Mouse (Mus musculus): ENCODE results near the gene Fam207a. TPM values are rescaled to one million over a fixed set of nuclear protein-coding genes. Genes with fewer than 3 reads are reported as not detected.

Gene Fam207a
- total RNA-seq, 2 experiments from 2014 or later: 7.9 to 10.0 TPM

Other genes starting within 250 kb of the Fam207a start
- 10 to 100 TPM in 1 of 2 experiments, 1 to 10 TPM in 1; 6.3 to 12.5 TPM for gene Adarb1, start 97.5 kb downstream of the Fam207a start, total RNA-seq (2021)
- gene Itgb2, start 14.5 kb upstream of the Fam207a start, total RNA-seq (2021): 1 to 10 TPM; 1.8 to 2.1 TPM
- gene Pttg1ip, start 65.9 kb upstream of the Fam207a start, total RNA-seq (2021): 10 to 100 TPM; 47.4 to 51.8 TPM
- 10 to 100 TPM; 41.9 to 46.5 TPM for gene Sumo3, start 90.3 kb upstream of the Fam207a start, total RNA-seq (2021)
- 10 to 100 TPM in 1 of 2 experiments, 1 to 10 TPM in 1; 5.8 to 10.3 TPM for gene Gm49325, start 90.4 kb upstream of the Fam207a start, total RNA-seq (2021)
- 10 to 100 TPM; 79.8 to 84.4 TPM for gene Ube2g2, start 106.5 kb upstream of the Fam207a start, total RNA-seq (2021)
- gene Tspear, start 170.8 kb upstream of the Fam207a start, total RNA-seq (2021): not detected
- not detected for gene Gm19402, start 175.0 kb upstream of the Fam207a start, total RNA-seq (2021)
- not detected for gene Gm9508, start 181.4 kb upstream of the Fam207a start, total RNA-seq (2021)
- not detected for gene Gm10272, start 190.8 kb upstream of the Fam207a start, total RNA-seq (2021)
- gene Gm10024, start 195.7 kb upstream of the Fam207a start, total RNA-seq (2021): not detected
- gene Gm10142, start 200.0 kb upstream of the Fam207a start, total RNA-seq (2021): not detected
- gene Krtap12-1, start 204.8 kb upstream of the Fam207a start, total RNA-seq (2021): not detected
- not detected for gene Gm10100, start 210.7 kb upstream of the Fam207a start, total RNA-seq (2021)
- gene Gm18596, start 226.9 kb upstream of the Fam207a start, total RNA-seq (2021): not detected
- not detected for gene Gm9736, start 235.6 kb upstream of the Fam207a start, total RNA-seq (2021)
- gene Gm3233, start 243.9 kb upstream of the Fam207a start, total RNA-seq (2021): not detected

Data from gastrocnemius, postnatal 14 days (tissue).